Mouse (Mus musculus): ENCODE results near the gene Aspm. TPM values are rescaled to one million over a fixed set of nuclear protein-coding genes. Genes with fewer than 3 reads are reported as not detected.

The Aspm gene
- 1.8 TPM for total RNA-seq (2023)

GRCm38 (mm10) chr1:139454340-139455225 is at the start of gene Aspm:
Aspm (plus strand) TSS chr1:139454772.

GRCm38 (mm10) chr1:139421875-139422791 is 32.4 kb upstream of the Aspm start, which contains the start of gene Zbtb41:
Zbtb41 (plus strand) TSS chr1:139422288.

GRCm38 (mm10) chr1:139501258-139501752 is 46.7 kb downstream of the Aspm start, which contains the start of gene F13b:
F13b (plus strand) TSS chr1:139501702.

Other genes with a start within 250 kb of the Aspm start
- not detected for gene Crb1, start 77.7 kb upstream of the Aspm start, total RNA-seq (2023)
- gene Zbtb41, start 32.5 kb upstream of the Aspm start, total RNA-seq (2023) = 25.5 TPM
- not detected for gene F13b, start 46.9 kb downstream of the Aspm start, total RNA-seq (2023)
- gene Cfhr1, start 105.5 kb downstream of the Aspm start, total RNA-seq (2023) = not detected